Mouse (Mus musculus) ES-Bruce4 (cell line): ENCODE data around the gene Nxpe3. TPM values are rescaled to one million over a fixed set of nuclear protein-coding genes. Genes with fewer than 3 reads are reported as not detected.
"Not testable (repeated sequence)": the region's sequence is repeated elsewhere in the genome, so short reads cannot be mapped to it uniquely, and the experiment has no call there.

Source experiments
- H3K27ac ChIP-seq: 2 replicates; pipeline ENCODE4 v1.5.1; 2012; ENCODE audit warnings: low read length, inconsistent platforms; ENCODE audit not compliant: insufficient read depth
- H3K27me3 ChIP-seq: 2 replicates; pipeline ENCODE4 v1.6.1; 2012; ENCODE audit warnings: mild to moderate bottlenecking, low read length, inconsistent platforms; ENCODE audit not compliant: control insufficient read depth, poor library complexity, insufficient read depth, severe bottlenecking
- H3K36me3 ChIP-seq: 2 replicates; pipeline ENCODE4 v1.6.1; 2012; ENCODE audit warnings: inconsistent platforms, mild to moderate bottlenecking, low read length, moderate library complexity; ENCODE audit not compliant: control insufficient read depth, poor library complexity, insufficient read depth, severe bottlenecking
- H3K4me1 ChIP-seq: one replicate; pipeline ENCODE4 v1.8.1; 2011; ENCODE audit warnings: low read length; ENCODE audit not compliant: control insufficient read depth, insufficient read depth
- H3K4me3 ChIP-seq: 2 replicates; pipeline ENCODE4 v1.5.1; 2011; ENCODE audit warnings: low read depth, mild to moderate bottlenecking, low read length
- H3K9ac ChIP-seq: 2 replicates; pipeline ENCODE4 v1.6.1; 2012; ENCODE audit warnings: low read depth, mild to moderate bottlenecking, inconsistent platforms; ENCODE audit not compliant: poor library complexity, severe bottlenecking
- H3K9me3 ChIP-seq: replicated peaks from 2 replicates; pipeline ENCODE4 v1.6.1; 2012; ENCODE audit warnings: mild to moderate bottlenecking, low read length, inconsistent platforms; ENCODE audit not compliant: control insufficient read depth, poor library complexity, insufficient read depth, severe bottlenecking
- CTCF ChIP-seq: IDR thresholded peaks from one replicate; pipeline ENCODE4 v1.8.1; 2011; ENCODE audit warnings: low read depth, low read length
- EP300 ChIP-seq: IDR thresholded peaks from 2 replicates; pipeline ENCODE4 v1.6.1; 2011; ENCODE audit warnings: low read depth, low read length; ENCODE audit not compliant: insufficient read depth
- POLR2A ChIP-seq: IDR thresholded peaks from one replicate; pipeline ENCODE4 v1.8.1; 2011; ENCODE audit warnings: low read length; ENCODE audit not compliant: insufficient read depth
- polyA plus RNA-seq: library from polyadenylated mRNA; stranded (reverse); fragments of >200 nt; gene quantifications from 2 replicates; pipeline ENCODE4 v1.2.4, GENCODE M21; 2011; ENCODE audit warnings: low read depth; ENCODE audit not compliant: missing spikeins, insufficient read depth, insufficient read length

Gene Nxpe3
- polyA plus RNA-seq, 1 experiment = 4.3 TPM

DNA sequence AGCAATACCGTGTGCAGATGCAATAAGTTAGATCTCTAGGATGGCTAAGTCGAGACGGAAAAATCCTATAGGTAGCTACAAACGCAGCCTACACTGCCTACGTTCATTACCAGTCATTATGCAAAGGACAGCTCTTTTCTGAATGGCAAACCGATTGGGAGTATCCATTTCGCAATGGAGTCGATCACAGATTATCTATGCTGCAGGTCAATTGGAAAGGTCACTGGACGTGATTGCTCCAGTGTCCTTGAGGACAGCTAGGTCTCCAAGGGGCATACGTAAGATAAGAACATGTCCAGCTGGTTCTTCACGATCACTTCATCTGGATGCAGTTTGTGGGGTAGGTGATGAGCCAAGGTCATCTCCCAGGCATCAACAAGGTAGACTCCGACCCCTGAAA, 51.2 kb downstream of the Nxpe3 start:
- no peak overlapping the region for H3K27ac ChIP-seq
- no peaks in the 10 kb centered on the region for H3K9me3 ChIP-seq
- H3K27me3 ChIP-seq = no peaks in the 10 kb centered on the region
- no peak overlapping the region for H3K9ac ChIP-seq
- H3K36me3 ChIP-seq = no peaks in the 10 kb centered on the region
- no peaks in the 10 kb centered on the region for H3K4me1 ChIP-seq
- no peak for TF ChIP-seq POLR2A
- no peak overlapping the region for H3K4me3 ChIP-seq

DNA sequence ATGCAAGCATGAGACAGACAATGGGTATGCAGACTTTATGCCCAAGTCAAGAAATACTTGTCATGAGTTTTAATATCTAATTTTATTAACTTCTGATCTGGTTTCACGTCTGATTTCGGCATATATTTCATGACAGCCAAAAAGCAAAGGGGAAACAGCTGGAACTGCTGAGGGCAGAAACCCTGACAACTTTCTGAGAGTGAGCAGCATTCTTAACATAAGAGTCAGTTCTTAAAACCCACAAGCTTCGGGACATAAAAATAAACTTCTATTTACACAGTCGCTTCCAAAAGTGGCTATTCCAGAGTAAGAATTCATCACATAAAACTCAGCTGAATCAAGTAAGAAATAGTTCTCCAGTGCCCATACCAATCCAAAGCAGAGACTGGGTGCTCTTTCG, 52.0 kb downstream of the Nxpe3 start:
- H3K9me3 ChIP-seq = no peaks in the 10 kb centered on the region
- H3K27me3 ChIP-seq = no peaks in the 10 kb centered on the region
- H3K36me3 ChIP-seq = no peaks in the 10 kb centered on the region
- no peak overlapping the region for H3K4me3 ChIP-seq
- no peaks in the 10 kb centered on the region for H3K4me1 ChIP-seq
- no peak overlapping the region for H3K27ac ChIP-seq
- H3K9ac ChIP-seq = no peak overlapping the region
- TF ChIP-seq CTCF = no peak
- no peak for TF ChIP-seq EP300
- no peak for TF ChIP-seq POLR2A

DNA sequence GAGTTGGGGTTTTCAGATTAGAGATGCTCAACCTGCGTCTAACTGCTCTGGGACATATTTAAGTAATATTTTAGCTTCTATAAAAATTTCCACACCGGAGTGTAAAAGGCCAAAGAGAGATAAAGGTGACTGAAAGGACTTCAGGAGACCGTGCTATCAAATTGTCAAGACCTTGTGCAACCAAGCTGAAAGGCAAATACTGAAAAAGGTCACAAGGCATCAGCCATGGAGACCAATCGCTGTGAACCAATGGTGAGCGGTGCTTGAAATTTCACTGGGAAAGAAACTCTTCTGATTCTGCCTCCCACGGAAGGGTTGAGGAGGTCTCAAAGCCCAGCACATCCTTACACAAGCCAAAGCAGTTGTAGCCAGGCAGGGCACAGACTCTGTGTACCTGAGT, 53.6 kb downstream of the Nxpe3 start:
- H3K9ac ChIP-seq = no peak overlapping the region
- H3K4me1 ChIP-seq = no peaks in the 10 kb centered on the region
- no peaks in the 10 kb centered on the region for H3K36me3 ChIP-seq
- no peak for TF ChIP-seq POLR2A
- no peak for TF ChIP-seq EP300
- TF ChIP-seq CTCF = no peak
- no peaks in the 10 kb centered on the region for H3K9me3 ChIP-seq
- no peak overlapping the region for H3K27ac ChIP-seq
- H3K27me3 ChIP-seq = no peaks in the 10 kb centered on the region
- no peak overlapping the region for H3K4me3 ChIP-seq

DNA sequence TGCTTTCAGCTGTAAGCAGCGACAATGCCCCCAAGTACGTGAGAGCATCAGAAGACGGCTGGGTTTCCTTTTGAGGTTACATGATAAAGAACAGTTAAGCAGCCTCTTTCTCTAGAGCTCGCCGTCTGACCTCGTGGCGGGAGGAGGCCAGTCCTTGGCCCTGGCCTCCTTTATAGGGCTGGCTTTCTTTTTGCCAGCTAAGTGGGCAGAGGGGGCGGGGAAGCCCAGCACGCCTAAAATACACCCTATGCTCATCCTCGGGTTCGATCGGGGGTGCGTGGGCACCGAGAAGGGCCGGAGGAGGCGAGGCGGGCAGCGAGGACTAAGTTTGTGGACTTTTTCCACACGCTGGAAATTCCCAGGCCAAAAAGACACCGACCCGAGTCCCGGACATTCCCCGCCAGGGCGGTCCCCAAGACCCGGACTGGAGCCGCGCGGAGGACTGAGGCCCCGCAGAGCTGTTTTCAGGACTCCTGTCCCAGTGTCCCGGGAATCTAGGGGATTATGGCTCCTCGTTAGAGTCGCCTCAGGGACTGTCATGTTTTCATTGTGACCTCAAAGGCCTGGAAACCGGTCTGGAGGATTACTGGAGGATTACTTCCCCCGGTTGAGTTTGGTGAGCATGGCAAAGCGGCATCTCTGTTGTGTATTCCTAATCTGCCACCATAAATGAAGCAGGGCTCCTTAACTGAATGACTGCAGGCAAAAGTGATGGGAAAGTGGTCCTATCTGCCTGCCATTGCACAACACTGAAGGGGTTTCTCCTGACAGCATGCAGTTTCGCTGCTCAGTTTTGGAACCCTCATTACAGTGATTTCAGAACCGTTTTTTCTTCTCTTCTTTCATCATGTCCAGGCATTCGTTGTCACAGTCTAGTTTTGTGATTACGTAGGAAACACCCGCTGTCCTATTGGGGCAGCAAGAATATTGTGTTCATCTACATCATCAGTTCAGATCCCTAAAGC, 56.3 kb downstream of the Nxpe3 start, which contains the start of gene Nfkbiz:
Gene Nfkbiz (minus strand): TSS at position 390 of the 965 bp plus-strand sequence.
- Histone ChIP-seq H3K36me3 (no peaks in the 10 kb centered on the region), H3K9me3 (no peaks in the 10 kb centered on the region), H3K27ac (no peak within 1 kb of the TSS), H3K27me3 (no peaks in the 10 kb centered on the region), H3K4me3 (peak within 1 kb of the TSS; percentile 83), H3K9ac (peak within 1 kb of the TSS; percentile 53), H3K4me1 (no peaks in the 10 kb centered on the region)
- TF ChIP-seq EP300 (no peak), CTCF (no peak), POLR2A (no peak)

DNA sequence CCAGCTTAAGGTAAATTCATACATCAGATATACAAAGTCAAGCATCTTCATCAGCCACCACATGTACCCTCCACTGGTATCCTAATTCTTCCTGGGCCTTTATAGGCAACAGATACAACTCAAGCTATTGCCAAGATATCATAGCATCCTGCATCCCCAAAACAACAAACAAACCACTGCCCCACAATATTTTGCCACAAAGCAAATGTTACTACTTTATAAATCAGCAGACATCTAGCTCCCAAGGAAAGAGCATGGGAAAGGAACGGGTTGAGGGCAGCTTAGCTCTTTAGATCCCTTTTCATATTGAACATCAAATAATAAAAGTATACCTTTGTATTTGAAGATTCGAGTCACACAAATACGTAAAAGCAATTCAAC, 57.0 kb downstream of the Nxpe3 start:
- Histone ChIP-seq H3K4me3 (peak overlapping the region; percentile 83), H3K9ac (peak overlapping the region; percentile 53; the same call in 1 of the 2 replicates), H3K9me3 (no peaks in the 10 kb centered on the region), H3K27ac (no peak overlapping the region), H3K4me1 (no peaks in the 10 kb centered on the region), H3K27me3 (no peaks in the 10 kb centered on the region), H3K36me3 (no peaks in the 10 kb centered on the region)
- no peak for TF ChIP-seq POLR2A
- TF ChIP-seq CTCF = no peak
- no peak for TF ChIP-seq EP300

DNA sequence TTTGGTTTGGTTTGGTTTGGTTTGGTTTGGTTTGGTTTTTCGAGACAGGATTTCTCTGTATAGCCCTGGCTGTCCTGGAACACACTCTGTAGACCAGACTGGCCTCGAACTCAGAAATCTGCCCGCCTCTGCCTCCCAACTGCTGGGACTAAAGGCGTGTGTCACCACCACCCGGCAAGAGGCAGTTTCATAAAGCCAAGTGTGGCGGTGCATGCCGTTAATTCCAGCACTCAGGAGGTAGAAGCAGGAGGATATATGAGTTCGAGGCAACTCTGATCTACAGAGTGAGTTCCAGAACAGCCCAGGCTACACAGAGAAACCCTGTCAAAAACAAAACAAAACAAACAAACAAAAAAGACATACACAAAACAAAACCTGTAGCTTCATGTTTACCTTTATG, 57.4 kb downstream of the Nxpe3 start:
- H3K27ac ChIP-seq, H3K4me3 ChIP-seq, H3K27me3 ChIP-seq, H3K9ac ChIP-seq, H3K36me3 ChIP-seq, H3K4me1 ChIP-seq, H3K9me3 ChIP-seq: not testable (repeated sequence)
